Mouse (Mus musculus) neutrophil, adult 59 days (primary cell): ENCODE results near the gene Thada. TPM values are rescaled to one million over a fixed set of nuclear protein-coding genes. Genes with fewer than 3 reads are reported as not detected.

Source experiments
- total RNA-seq, 2 experiments: library from RNA; stranded (reverse); gene quantifications; 1 replicate in 1 of 2; 2 replicates in 1 of 2; pipeline ENCODE4 v1.2.4; 2023

Gene Thada
- 10 to 100 TPM; 13.4 to 15.1 TPM for total RNA-seq

GRCm38 (mm10) chr17:84465753-84466608 is at the start of gene Thada:
Thada (minus strand) TSS chr17:84466205.

GRCm38 (mm10) chr17:84511682-84512515 is 45.9 kb upstream of the Thada start, which contains the start of gene Plekhh2:
Plekhh2 (plus strand) TSS chr17:84511895.

GRCm38 (mm10) chr17:84187727-84188373 is 278.2 kb downstream of the Thada start, which contains the start of gene Zfp36l2:
Zfp36l2 (minus strand) TSS chr17:84187947.

Other genes starting within 250 kb of the Thada start
- under 1 TPM in 1 of 2 experiments, not detected in 1; 0.15 TPM for gene Plekhh2, start 45.7 kb upstream of the Thada start, total RNA-seq
- 1 to 10 TPM in 1 of 2 experiments, under 1 TPM in 1; 0.64 to 1.4 TPM for gene Dync2li1, start 160.3 kb upstream of the Thada start, total RNA-seq
- not detected for gene Abcg8, start 210.1 kb upstream of the Thada start, total RNA-seq
- gene Abcg5, start 216.8 kb upstream of the Thada start, total RNA-seq: not detected